Mouse (Mus musculus): ENCODE measurements around the gene Cul7. TPM values are rescaled to one million over a fixed set of nuclear protein-coding genes. Genes with fewer than 3 reads are reported as not detected.

Cul7 gene
- total and polyA plus RNA-seq, 3 experiments = 33.3 to 82.5 (median 68.1) TPM

- peaks cover 14% of the 10 kb centered on the region for H3K79me2 ChIP-seq (replicated peaks; ENCODE audit: control insufficient read depth, extremely low read depth, insufficient read depth, poor library complexity, severe bottlenecking)
- dilution Hi-C loops (cut with MboI; ENCODE audit: extremely low pct_ligation_motif_present, extremely low pct_unique_long_range_greater_than_20kb, low sequenced_read_pairs) = no loop called here
- DNase-seq (ENCODE audit: extremely low read depth) = no peak
Observed at GRCm38 (mm10) chr17:46706375-46707089, 56.4 kb downstream of the Cul7 start.

GRCm38 (mm10) chr17:46710959-46711597 is 60.9 kb downstream of the Cul7 start, which contains the start of gene Pex6:
Pex6 (plus strand) TSS chr17:46711463.
- Histone ChIP-seq H3K36me3 (replicated peaks in 1 of 2; ENCODE audit: control insufficient read depth in 1 of 2, insufficient read depth in 1 of 2, low read length in 1 of 2) (peaks cover 15 to 28% of the 10 kb centered on the region in 2 experiments), H3K9ac (ENCODE audit: insufficient read depth, low read depth) (peak within 1 kb of the TSS; percentile 91), H3K27me3 (replicated peaks) (no peaks in the 10 kb centered on the region), H3K27ac (ENCODE audit: insufficient read depth, low read depth) (peak within 1 kb of the TSS; percentile 15), H3K9me3 (replicated peaks; ENCODE audit: low read length) (peaks cover 10% of the 10 kb centered on the region), H3K79me2 (replicated peaks; ENCODE audit: control insufficient read depth, extremely low read depth, insufficient read depth, poor library complexity, severe bottlenecking) (peaks cover 19% of the 10 kb centered on the region), H3K4me3 (replicated peaks in 1 of 3; ENCODE audit: low read depth in 2 of 3, low read length in 2 of 3, poor library complexity in 1 of 3) (peak within 1 kb of the TSS; percentile 84 to 99 (median 87)), H3K4me1 (ENCODE audit: control insufficient read depth in 1 of 2, insufficient read depth in 2 of 2) (peaks cover 6 to 18% of the 10 kb centered on the region in 2 experiments), H3K4me2 (ENCODE audit: insufficient read depth, low read depth, poor library complexity, severe bottlenecking) (peak within 1 kb of the TSS; percentile 86)
- peak; percentile 96 for DNase-seq (ENCODE audit: extremely low read depth)
- in situ Hi-C loops (cut with MboI; ENCODE audit: low pct_ligation_motif_present, low pct_unique_long_range_greater_than_20kb, low sequenced_read_pairs) (loop anchor here (5.0 kb wide), 1 partner anchor 59 kb away; the partner anchor contains the start of gene Cul7), dilution Hi-C loops (cut with MboI; ENCODE audit: extremely low pct_ligation_motif_present, extremely low pct_unique_long_range_greater_than_20kb, low sequenced_read_pairs) (no loop called here)
- TF ChIP-seq ZNF384 (IDR thresholded peaks at IDR 0.05; ENCODE audit: low read depth, low read length) = no peak
- no peak for TF ChIP-seq SMC3 (IDR thresholded peaks at IDR 0.05; ENCODE audit: low read depth, low read length)
- TF ChIP-seq USF1 (IDR thresholded peaks at IDR 0.05; ENCODE audit: low read depth, low read length) = no peak
- no peak for TF ChIP-seq MAFK (IDR thresholded peaks at IDR 0.05; ENCODE audit: insufficient replicate concordance, low read length)
- peak; percentile 95 for TF ChIP-seq SIN3A (IDR thresholded peaks at IDR 0.05; ENCODE audit: low read length)
- TF ChIP-seq PAX5 (IDR thresholded peaks at IDR 0.05; ENCODE audit: low read length) = no peak
- TF ChIP-seq JUN (IDR thresholded peaks at IDR 0.05; ENCODE audit: insufficient read depth, low read depth, low read length) = no peak
- peak; percentile 59; the same call in 1 of the 2 replicates for TF ChIP-seq MAX (IDR thresholded peaks at IDR 0.05; ENCODE audit: low read length)
- TF ChIP-seq IRF4 (IDR thresholded peaks at IDR 0.05; ENCODE audit: low read depth, low read length) = peak; percentile 26; the same call in 1 of the 2 replicates
- peak; percentile 64; the same call in 1 of the 2 replicates for TF ChIP-seq TBP (conservative IDR thresholded peaks at IDR 0.05; ENCODE audit: low read depth, low read length)
- no peak for TF ChIP-seq USF2 (conservative IDR thresholded peaks at IDR 0.05; ENCODE audit: low read depth, low read length)
- TF ChIP-seq TCF12 (IDR thresholded peaks at IDR 0.05; ENCODE audit: low read depth, low read length) = peak; percentile 81
- TF ChIP-seq POLR2A (IDR thresholded peaks at IDR 0.05; ENCODE audit: low read depth, low read length) = peak; percentile 87
- TF ChIP-seq ZMIZ1 (IDR thresholded peaks at IDR 0.05; ENCODE audit: low read depth, low read length) = peak; percentile 79
- no peak for TF ChIP-seq E2F4 (IDR thresholded peaks at IDR 0.05; ENCODE audit: insufficient replicate concordance, low read depth, low read length)
- TF ChIP-seq MYC (IDR thresholded peaks at IDR 0.05; ENCODE audit: low read depth, low read length) = 0 out of 2 replicates have a peak, but pooled peaks have one; percentile 30
- 0 out of 2 replicates have a peak, but pooled peaks have one; percentile 33 for TF ChIP-seq POLR2AphosphoS2 (IDR thresholded peaks at IDR 0.05; ENCODE audit: low read depth, low read length)
- no peak for TF ChIP-seq ETS1 (conservative IDR thresholded peaks at IDR 0.05; ENCODE audit: low read depth, low read length)
- no peak for TF ChIP-seq ZC3H11A (IDR thresholded peaks at IDR 0.05; ENCODE audit: low read depth, low read length)
- TF ChIP-seq JUND (conservative IDR thresholded peaks at IDR 0.05; ENCODE audit: low read depth, low read length) = no peak
- TF ChIP-seq UBTF (IDR thresholded peaks at IDR 0.05; ENCODE audit: low read depth, low read length) = no peak
- no peak for TF ChIP-seq RAD21 (IDR thresholded peaks at IDR 0.05; ENCODE audit: low read depth, low read length)
- TF ChIP-seq KAT2A (IDR thresholded peaks at IDR 0.05; ENCODE audit: insufficient replicate concordance, low read length) = peak; percentile 76; the same call in 1 of the 2 replicates
- no peak for TF ChIP-seq ZKSCAN1 (IDR thresholded peaks at IDR 0.05; ENCODE audit: borderline replicate concordance, low read depth, low read length)
- no peak for TF ChIP-seq CTCF (conservative IDR thresholded peaks at IDR 0.05 in 1 of 2, IDR thresholded peaks at IDR 0.05 in 1 of 2; ENCODE audit: low read depth in 2 of 2, low read length in 2 of 2)
- TF ChIP-seq MXI1 (IDR thresholded peaks at IDR 0.05; ENCODE audit: low read depth, low read length) = peak; percentile 77

More at GRCm38 (mm10) chr17:46706375-46707089, 56.4 kb downstream of the Cul7 start:
- no peaks in the 10 kb centered on the region for H3K27me3 ChIP-seq (replicated peaks)
- H3K4me3 ChIP-seq (replicated peaks in 1 of 3; ENCODE audit: low read depth in 2 of 3, low read length in 2 of 3, poor library complexity in 1 of 3) = no peak overlapping the region
- in situ Hi-C loops (cut with MboI; ENCODE audit: low pct_ligation_motif_present, low pct_unique_long_range_greater_than_20kb, low sequenced_read_pairs) = no loop called here
- no peak for TF ChIP-seq RAD21 (IDR thresholded peaks at IDR 0.05; ENCODE audit: low read depth, low read length)
- no peak for TF ChIP-seq ZKSCAN1 (IDR thresholded peaks at IDR 0.05; ENCODE audit: borderline replicate concordance, low read depth, low read length)
- TF ChIP-seq HCFC1 (IDR thresholded peaks at IDR 0.05; ENCODE audit: low read depth, low read length) = no peak
- TF ChIP-seq ZC3H11A (IDR thresholded peaks at IDR 0.05; ENCODE audit: low read depth, low read length) = no peak
- TF ChIP-seq TBP (conservative IDR thresholded peaks at IDR 0.05; ENCODE audit: low read depth, low read length) = no peak
- no peak for TF ChIP-seq JUND (conservative IDR thresholded peaks at IDR 0.05; ENCODE audit: low read depth, low read length)
- no peak for TF ChIP-seq TCF12 (IDR thresholded peaks at IDR 0.05; ENCODE audit: low read depth, low read length)
- no peak for TF ChIP-seq JUN (IDR thresholded peaks at IDR 0.05; ENCODE audit: insufficient read depth, low read depth, low read length)
- no peak for TF ChIP-seq IRF4 (IDR thresholded peaks at IDR 0.05; ENCODE audit: low read depth, low read length)
- TF ChIP-seq MEF2A (IDR thresholded peaks at IDR 0.05; ENCODE audit: borderline replicate concordance, low read depth, low read length) = no peak
- TF ChIP-seq MYC (IDR thresholded peaks at IDR 0.05; ENCODE audit: low read depth, low read length) = no peak
- no peak for TF ChIP-seq MAX (IDR thresholded peaks at IDR 0.05; ENCODE audit: low read length)
- no peak for TF ChIP-seq POLR2AphosphoS2 (IDR thresholded peaks at IDR 0.05; ENCODE audit: low read depth, low read length)
- H3K9ac ChIP-seq (ENCODE audit: insufficient read depth, low read depth) = no peak overlapping the region
- peaks cover 5% of the 10 kb centered on the region for H3K9me3 ChIP-seq (replicated peaks; ENCODE audit: low read length)
- H3K36me3 ChIP-seq (replicated peaks in 1 of 2; ENCODE audit: control insufficient read depth in 1 of 2, insufficient read depth in 1 of 2, low read length in 1 of 2) = peaks cover 0 to 11% of the 10 kb centered on the region in 2 experiments
- peaks cover 11 to 28% of the 10 kb centered on the region in 2 experiments for H3K4me1 ChIP-seq (ENCODE audit: control insufficient read depth in 1 of 2, insufficient read depth in 2 of 2)
- H3K4me2 ChIP-seq (ENCODE audit: insufficient read depth, low read depth, poor library complexity, severe bottlenecking) = no peak overlapping the region
- no peak overlapping the region for H3K27ac ChIP-seq (ENCODE audit: insufficient read depth, low read depth)

All from CH12.LX (cell line).